Mouse (Mus musculus): ENCODE data around the gene Smim13. TPM values are rescaled to one million over a fixed set of nuclear protein-coding genes. Genes with fewer than 3 reads are reported as not detected.
A peak's percentile ranks its signal among the peaks of the same experiment; 100 is the strongest.
"Not testable (repeated sequence)": the region's sequence is repeated elsewhere in the genome, so short reads cannot be mapped to it uniquely, and the experiment has no call there.

Smim13 gene
- 8.5 and 8.7 TPM in 2 replicates for polyA plus RNA-seq (2015; fragmentation: Nextera tagmentation; extraction: Ambion mirVana)

- peak within 1 kb of the TSS; percentile 87 for H3K4me2 ChIP-seq (ENCODE audit: low read depth, low read length)
- WGBS, result 1% methylated on average over 71 of the region's 78 CpGs
- H3K9me3 ChIP-seq (ENCODE audit: control insufficient read depth, low read length), result no peaks in the 10 kb centered on the region
- no peaks in the 10 kb centered on the region for H3K27me3 ChIP-seq (replicated peaks; ENCODE audit: control insufficient read depth, insufficient read depth, low read length)
- peaks cover 11% of the 10 kb centered on the region; the same call in 1 of the 2 replicates for H3K4me1 ChIP-seq (ENCODE audit: control insufficient read depth, insufficient read depth, low read length)
- peak within 1 kb of the TSS; percentile 91 for H3K27ac ChIP-seq (ENCODE audit: low read length)
- peak within 1 kb of the TSS; percentile 87 for H3K4me3 ChIP-seq (ENCODE audit: low read length)
- ATAC-seq, result peak; percentile 98
- peak within 1 kb of the TSS; percentile 87 for H3K9ac ChIP-seq (ENCODE audit: low read depth, low read length)
- no peaks in the 10 kb centered on the region for H3K36me3 ChIP-seq (ENCODE audit: control insufficient read depth, insufficient read depth, low read length)
Measured at GRCm38 (mm10) chr13:41249538-41250317, at the start of gene Smim13. Smim13 (plus strand) TSS chr13:41249844.

DNA sequence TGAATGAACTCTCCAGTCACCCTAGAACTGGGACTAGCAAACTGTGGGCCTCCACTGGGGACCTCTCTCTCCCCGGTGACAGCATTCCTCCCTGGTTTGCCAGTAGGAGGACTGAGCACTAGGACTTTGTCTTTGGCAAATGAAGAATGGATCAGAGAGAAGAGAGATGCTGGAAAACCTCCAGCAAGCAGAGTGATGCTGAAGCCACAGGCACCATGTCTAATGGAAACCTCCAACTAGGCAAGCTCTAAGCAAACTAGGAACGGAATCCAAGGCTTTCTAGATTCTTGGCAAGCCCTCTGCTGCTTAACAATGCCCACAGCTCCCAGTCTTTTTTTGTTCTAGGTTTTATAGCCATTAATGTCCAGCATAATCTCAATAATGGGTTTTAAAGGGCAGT is 48.8 kb upstream of the Smim13 start:
- Histone ChIP-seq H3K27me3 (replicated peaks; ENCODE audit: control insufficient read depth, insufficient read depth, low read length) (no peaks in the 10 kb centered on the region), H3K4me2 (ENCODE audit: low read depth, low read length) (no peak overlapping the region), H3K9ac (ENCODE audit: low read depth, low read length) (no peak overlapping the region), H3K36me3 (ENCODE audit: control insufficient read depth, insufficient read depth, low read length) (no peaks in the 10 kb centered on the region), H3K4me3 (ENCODE audit: low read length) (no peak overlapping the region), H3K27ac (ENCODE audit: low read length) (no peak overlapping the region), H3K4me1 (ENCODE audit: control insufficient read depth, insufficient read depth, low read length) (no peaks in the 10 kb centered on the region), H3K9me3 (ENCODE audit: control insufficient read depth, low read length) (no peaks in the 10 kb centered on the region)
- 88% methylated on average over 2 of the region's 2 CpGs for WGBS
- ATAC-seq, result no peak

DNA sequence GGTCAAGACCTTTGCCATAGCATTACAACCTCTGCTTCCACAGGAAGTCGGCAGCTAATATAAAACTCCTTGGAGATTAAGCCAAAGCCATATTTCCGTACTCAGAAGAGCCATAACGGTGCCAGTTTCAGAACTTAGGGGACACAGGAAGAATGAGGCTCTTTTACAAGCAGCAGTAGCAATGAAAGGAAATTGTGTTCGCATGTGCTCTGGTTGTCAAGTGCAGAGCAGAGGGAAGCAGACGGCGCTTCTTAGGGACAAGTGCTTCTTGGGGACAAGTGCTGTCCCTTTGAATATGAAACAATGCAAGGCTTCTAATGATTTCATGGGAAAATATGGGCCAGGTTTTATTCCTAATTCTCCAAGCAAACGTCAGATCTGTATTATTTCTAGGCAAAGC is 46.4 kb upstream of the Smim13 start:
- no peak overlapping the region for H3K27ac ChIP-seq (ENCODE audit: low read length)
- no peaks in the 10 kb centered on the region for H3K27me3 ChIP-seq (replicated peaks; ENCODE audit: control insufficient read depth, insufficient read depth, low read length)
- H3K4me3 ChIP-seq (ENCODE audit: low read length), result no peak overlapping the region
- WGBS, result 60% methylated on average over 7 of the region's 7 CpGs
- H3K9ac ChIP-seq (ENCODE audit: low read depth, low read length), result no peak overlapping the region
- H3K36me3 ChIP-seq (ENCODE audit: control insufficient read depth, insufficient read depth, low read length), result no peaks in the 10 kb centered on the region
- no peaks in the 10 kb centered on the region for H3K9me3 ChIP-seq (ENCODE audit: control insufficient read depth, low read length)
- H3K4me2 ChIP-seq (ENCODE audit: low read depth, low read length), result no peak overlapping the region
- no peaks in the 10 kb centered on the region for H3K4me1 ChIP-seq (ENCODE audit: control insufficient read depth, insufficient read depth, low read length)
- ATAC-seq, result no peak

- Histone ChIP-seq H3K4me2 (ENCODE audit: low read depth, low read length) (no peak overlapping the region), H3K27ac (ENCODE audit: low read length) (no peak overlapping the region), H3K4me1 (ENCODE audit: control insufficient read depth, insufficient read depth, low read length) (no peaks in the 10 kb centered on the region), H3K4me3 (ENCODE audit: low read length) (no peak overlapping the region), H3K27me3 (replicated peaks; ENCODE audit: control insufficient read depth, insufficient read depth, low read length) (no peaks in the 10 kb centered on the region), H3K9ac (ENCODE audit: low read depth, low read length) (no peak overlapping the region), H3K9me3 (ENCODE audit: control insufficient read depth, low read length) (no peaks in the 10 kb centered on the region), H3K36me3 (ENCODE audit: control insufficient read depth, insufficient read depth, low read length) (no peaks in the 10 kb centered on the region)
- WGBS, result 79% methylated on average over 9 of the region's 9 CpGs
- ATAC-seq, result no peak
Measured at GRCm38 (mm10) chr13:41203691-41204090, 46.0 kb upstream of the Smim13 start.

GRCm38 (mm10) chr13:41205568-41205967 is 44.1 kb upstream of the Smim13 start:
- H3K27me3 ChIP-seq (replicated peaks; ENCODE audit: control insufficient read depth, insufficient read depth, low read length); H3K4me1 ChIP-seq (ENCODE audit: control insufficient read depth, insufficient read depth, low read length); ATAC-seq; H3K27ac ChIP-seq (ENCODE audit: low read length); H3K36me3 ChIP-seq (ENCODE audit: control insufficient read depth, insufficient read depth, low read length); H3K4me2 ChIP-seq (ENCODE audit: low read depth, low read length); H3K4me3 ChIP-seq (ENCODE audit: low read length); H3K9ac ChIP-seq (ENCODE audit: low read depth, low read length); H3K9me3 ChIP-seq (ENCODE audit: control insufficient read depth, low read length): not testable (repeated sequence)

DNA sequence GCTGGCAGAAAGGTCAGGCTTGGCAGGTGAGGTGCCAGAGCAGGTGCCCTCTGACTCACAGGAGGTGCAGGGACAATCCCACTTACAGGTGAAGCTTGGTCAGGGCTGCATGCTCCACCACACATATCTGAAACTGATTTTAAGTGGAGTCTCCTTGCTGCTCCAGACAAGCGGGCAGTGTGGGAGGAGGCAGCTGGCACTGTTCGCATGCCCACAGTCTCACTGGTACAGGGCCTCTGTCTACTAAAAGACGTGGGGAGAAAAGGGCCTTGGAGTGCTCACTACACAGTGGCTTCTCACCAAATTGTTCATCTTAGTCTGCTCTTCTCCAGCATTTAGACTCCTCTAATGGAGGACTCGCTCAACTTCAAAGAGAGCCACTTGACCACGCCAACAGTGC is 43.4 kb upstream of the Smim13 start:
- 88% methylated on average over 5 of the region's 5 CpGs for WGBS
- Histone ChIP-seq H3K27ac (ENCODE audit: low read length) (no peak overlapping the region), H3K4me2 (ENCODE audit: low read depth, low read length) (no peak overlapping the region), H3K27me3 (replicated peaks; ENCODE audit: control insufficient read depth, insufficient read depth, low read length) (no peaks in the 10 kb centered on the region), H3K4me3 (ENCODE audit: low read length) (no peak overlapping the region), H3K36me3 (ENCODE audit: control insufficient read depth, insufficient read depth, low read length) (no peaks in the 10 kb centered on the region), H3K9ac (ENCODE audit: low read depth, low read length) (no peak overlapping the region), H3K9me3 (ENCODE audit: control insufficient read depth, low read length) (no peaks in the 10 kb centered on the region), H3K4me1 (ENCODE audit: control insufficient read depth, insufficient read depth, low read length) (no peaks in the 10 kb centered on the region)
- ATAC-seq, result no peak

- peak; percentile 77 for ATAC-seq
- no peak overlapping the region for H3K27ac ChIP-seq (ENCODE audit: low read length)
- peaks cover 11% of the 10 kb centered on the region for H3K4me1 ChIP-seq (ENCODE audit: control insufficient read depth, insufficient read depth, low read length)
- no peaks in the 10 kb centered on the region for H3K9me3 ChIP-seq (ENCODE audit: control insufficient read depth, low read length)
- H3K27me3 ChIP-seq (replicated peaks; ENCODE audit: control insufficient read depth, insufficient read depth, low read length), result no peaks in the 10 kb centered on the region
- no peak overlapping the region for H3K4me2 ChIP-seq (ENCODE audit: low read depth, low read length)
- WGBS, result 63% methylated on average over 4 of the region's 4 CpGs
- no peak overlapping the region for H3K4me3 ChIP-seq (ENCODE audit: low read length)
- no peak overlapping the region for H3K9ac ChIP-seq (ENCODE audit: low read depth, low read length)
- H3K36me3 ChIP-seq (ENCODE audit: control insufficient read depth, insufficient read depth, low read length), result no peaks in the 10 kb centered on the region
Measured at GRCm38 (mm10) chr13:41211276-41211675, 38.4 kb upstream of the Smim13 start.

DNA sequence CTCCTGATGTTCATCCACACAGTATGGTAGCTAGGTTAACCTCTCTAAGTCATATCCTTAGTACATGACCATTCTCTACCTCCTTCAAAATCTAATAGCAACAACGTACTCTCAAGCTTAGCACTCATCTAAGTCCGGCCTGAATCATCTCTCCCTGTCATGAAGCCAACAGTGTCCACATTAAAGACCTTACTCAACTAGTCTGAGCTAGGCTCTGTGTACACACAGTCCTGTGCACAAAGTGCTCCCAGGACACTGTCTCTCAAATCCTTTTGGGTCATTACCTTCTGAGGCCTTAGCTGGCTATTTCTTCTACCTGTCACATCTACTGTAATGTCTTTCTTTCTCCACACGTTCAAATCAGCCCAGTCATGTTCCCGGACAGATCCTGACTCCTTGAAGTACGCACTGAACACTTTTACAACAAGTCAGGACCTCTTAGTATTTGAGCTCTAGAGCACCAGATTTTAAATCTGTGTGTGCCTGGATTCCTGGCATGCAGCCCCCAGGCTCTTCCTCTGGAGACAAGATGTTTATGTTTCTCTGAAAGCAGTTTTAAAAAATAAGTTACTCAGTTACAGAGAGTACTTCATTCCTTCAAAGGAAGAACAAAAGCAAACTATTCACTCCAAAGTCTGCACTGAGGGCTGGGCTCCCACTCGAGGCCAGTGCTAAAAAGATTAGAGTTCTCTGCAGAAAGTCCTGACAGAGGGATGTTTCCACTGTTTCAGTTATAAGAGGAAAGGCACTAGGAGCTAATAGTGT is 36.9 kb upstream of the Smim13 start:
- Histone ChIP-seq H3K4me3 (ENCODE audit: low read length) (no peak overlapping the region), H3K9ac (ENCODE audit: low read depth, low read length) (no peak overlapping the region), H3K4me2 (ENCODE audit: low read depth, low read length) (no peak overlapping the region), H3K27me3 (replicated peaks; ENCODE audit: control insufficient read depth, insufficient read depth, low read length) (no peaks in the 10 kb centered on the region), H3K4me1 (ENCODE audit: control insufficient read depth, insufficient read depth, low read length) (peaks cover 11% of the 10 kb centered on the region), H3K9me3 (ENCODE audit: control insufficient read depth, low read length) (no peaks in the 10 kb centered on the region), H3K36me3 (ENCODE audit: control insufficient read depth, insufficient read depth, low read length) (no peaks in the 10 kb centered on the region), H3K27ac (ENCODE audit: low read length) (peak overlapping the region; percentile 17; the same call in 1 of the 2 replicates)
- no peak for ATAC-seq
- 54% methylated on average over 6 of the region's 6 CpGs for WGBS

DNA sequence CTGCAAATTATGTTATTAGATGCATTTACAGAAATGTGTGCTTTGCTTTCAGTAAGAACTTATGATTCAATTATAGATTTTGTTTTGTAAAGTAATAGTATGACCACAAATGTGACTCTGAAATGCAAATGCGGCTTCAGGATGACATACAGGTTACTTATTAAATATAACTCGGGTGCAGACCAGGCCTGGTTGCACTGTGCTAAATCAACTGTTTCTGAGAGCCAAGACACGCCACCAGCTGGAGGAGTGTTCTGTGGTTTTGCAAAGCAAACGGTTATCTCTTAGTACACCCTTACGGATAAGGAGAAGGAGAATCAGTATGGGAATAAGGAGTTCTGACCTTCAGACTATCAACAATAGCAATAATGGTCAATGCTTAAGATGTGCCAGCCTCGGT is 34.0 kb upstream of the Smim13 start:
- 72% methylated on average over 6 of the region's 6 CpGs for WGBS
- H3K9me3 ChIP-seq (ENCODE audit: control insufficient read depth, low read length), result no peaks in the 10 kb centered on the region
- no peak for ATAC-seq
- H3K4me3 ChIP-seq (ENCODE audit: low read length), result no peak overlapping the region
- H3K4me2 ChIP-seq (ENCODE audit: low read depth, low read length), result no peak overlapping the region
- no peaks in the 10 kb centered on the region for H3K27me3 ChIP-seq (replicated peaks; ENCODE audit: control insufficient read depth, insufficient read depth, low read length)
- no peak overlapping the region for H3K9ac ChIP-seq (ENCODE audit: low read depth, low read length)
- no peak overlapping the region for H3K27ac ChIP-seq (ENCODE audit: low read length)
- H3K36me3 ChIP-seq (ENCODE audit: control insufficient read depth, insufficient read depth, low read length), result no peaks in the 10 kb centered on the region
- H3K4me1 ChIP-seq (ENCODE audit: control insufficient read depth, insufficient read depth, low read length), result peaks cover 15% of the 10 kb centered on the region
